Mouse (Mus musculus): ENCODE data around the gene Tpbgl.

DNA sequence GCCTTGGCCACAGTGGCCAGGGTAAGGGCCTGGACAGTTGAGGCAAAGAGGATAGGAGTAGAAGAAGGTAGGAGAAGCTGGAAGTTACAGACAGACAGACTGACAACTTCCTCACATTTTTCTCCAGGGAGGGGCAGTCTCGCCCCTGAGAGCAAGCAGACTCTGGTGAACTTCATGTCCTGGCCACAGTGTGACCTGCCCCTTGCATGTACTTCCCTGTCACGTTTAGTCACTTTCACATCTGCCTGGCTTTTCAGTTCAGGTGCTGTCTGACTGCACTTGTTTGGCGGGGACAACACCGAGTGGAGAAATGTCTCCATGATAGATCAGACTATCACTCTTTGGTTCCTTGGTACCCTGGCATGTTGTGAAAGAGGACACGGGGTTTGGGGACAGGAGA, 47.3 kb upstream of the Tpbgl start:
- TF ChIP-seq CTCF (IDR thresholded peaks at IDR 0.05; ENCODE audit: low read depth) (no peak), EP300 (IDR thresholded peaks at IDR 0.05; ENCODE audit: low read depth) (no peak)
